ENCODE assay signal across 8 mouse cellular contexts in the genomic region with DNA sequence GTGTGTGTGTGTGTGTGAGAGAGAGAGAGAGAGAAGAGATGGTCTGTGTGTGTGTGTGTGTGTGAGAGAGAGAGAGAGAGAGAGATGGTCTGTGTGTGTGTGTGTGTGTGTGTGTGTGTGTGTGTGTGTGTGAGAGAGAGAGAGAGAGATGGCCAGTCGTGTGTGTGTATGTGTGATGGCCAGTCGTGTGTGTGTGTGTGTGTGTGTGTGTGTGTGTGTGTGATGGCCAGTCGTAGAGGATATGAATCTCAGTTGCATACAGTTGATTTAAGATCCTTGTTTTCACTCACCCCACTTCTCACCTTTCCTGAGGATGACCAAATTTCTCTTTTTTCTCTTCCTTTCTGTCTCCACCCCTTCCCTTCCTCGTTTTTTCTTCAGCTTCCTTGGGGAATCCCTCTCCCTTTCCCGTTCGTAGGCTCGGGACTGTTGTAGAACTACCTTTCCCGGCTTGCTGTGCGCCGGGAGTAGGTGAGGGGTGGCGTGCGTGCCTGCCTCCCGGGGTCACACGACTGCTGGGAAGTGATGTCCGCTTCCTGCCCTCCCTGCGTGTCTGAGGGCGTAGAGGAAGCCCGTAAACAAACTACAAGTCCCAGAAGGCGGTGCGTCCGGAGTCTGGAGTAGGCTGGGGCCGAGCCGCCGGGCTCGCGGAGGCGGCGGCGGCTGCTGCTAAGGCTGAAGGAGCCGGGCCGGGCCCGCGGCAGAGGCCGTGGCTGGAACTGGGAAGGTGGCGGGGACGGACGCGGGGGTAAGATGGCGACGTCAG. TPM values are rescaled to one million over a fixed set of nuclear protein-coding genes. Genes with fewer than 3 reads are reported as not detected.
DNase-seq lines count a peak whose midpoint lies in the region; ATAC-seq lines count a peak whose summit lies in the region.

Gene Crtc2 (plus strand): TSS at position 511 of the 766 bp plus-strand sequence.

- peak within 1 kb of the TSS; percentile 72 for H3K4me2 ChIP-seq in kidney, embryonic 15.5 days

- DNase-seq in B cell, adult 2 months: peak; percentile 89 to 91
- peak; percentile 100 for DNase-seq in brain, adult 2 months (ENCODE audit: low read depth, low spot score)
- peak; percentile 99 for DNase-seq in heart, embryonic 10.5 days (ENCODE audit: low spot score)
- peak; percentile 95 for DNase-seq in liver
- peak; percentile 92 to 94 for DNase-seq in spleen, postnatal 4 days (ENCODE audit: low spot score in 2 of 2)

- peaks cover 21% of the 10 kb centered on the region for H3K4me1 ChIP-seq in heart, embryonic 10.5 days
- peaks cover 32% of the 10 kb centered on the region for H3K4me1 ChIP-seq in kidney, embryonic 15.5 days

- peak within 1 kb of the TSS; percentile 82 for H3K9ac ChIP-seq in kidney, embryonic 15.5 days

- H3K36me3 ChIP-seq in heart, embryonic 10.5 days: peaks cover 57% of the 10 kb centered on the region
- H3K36me3 ChIP-seq in kidney, embryonic 15.5 days: peaks cover 47% of the 10 kb centered on the region

- no peaks in the 10 kb centered on the region for H3K9me3 ChIP-seq in heart, embryonic 10.5 days
- no peaks in the 10 kb centered on the region for H3K9me3 ChIP-seq in kidney, embryonic 15.5 days (replicated peaks)

- WGBS in heart, embryonic 10.5 days: 3% methylated on average over 39 of the region's 40 CpGs
- under 1% methylated on average over 40 of the region's 40 CpGs for WGBS in kidney, embryonic 15.5 days

- peak; percentile 98 for ATAC-seq in erythroblast, adult 5-6 weeks (replicated peaks; ENCODE audit: low FRiP score, poor library complexity, severe bottlenecking)
- peak; percentile 99 for ATAC-seq in kidney, embryonic 15.5 days (replicated peaks; ENCODE audit: low FRiP score)
- ATAC-seq in monocyte, adult 5-6 weeks (replicated peaks; ENCODE audit: insufficient number of reproducible peaks, low FRiP score, low TSS enrichment, poor library complexity, severe bottlenecking): peak; percentile 98

- peak within 1 kb of the TSS; percentile 95 for H3K27ac ChIP-seq in heart, embryonic 10.5 days
- H3K27ac ChIP-seq in kidney, embryonic 15.5 days: peak within 1 kb of the TSS; percentile 90

- H3K27me3 ChIP-seq in heart, embryonic 10.5 days (ENCODE audit: insufficient read depth, poor library complexity, severe bottlenecking): no peaks in the 10 kb centered on the region
- H3K27me3 ChIP-seq in kidney, embryonic 15.5 days: no peaks in the 10 kb centered on the region

- H3K4me3 ChIP-seq in heart, embryonic 10.5 days: peak within 1 kb of the TSS; percentile 88
- peak within 1 kb of the TSS; percentile 78 for H3K4me3 ChIP-seq in kidney, embryonic 15.5 days (replicated peaks)

RNA-seq across cellular contexts. Expression of gene Crtc2, which starts in this region (rescaled TPM):
- total RNA-seq in erythroblast, adult 5-6 weeks (2015; ENCODE audit: low replicate concordance): 14.2 and 17.5 TPM in 2 replicates
- 2.4 and 4.4 TPM in 2 replicates for total RNA-seq in erythroblast, adult 5-6 weeks (2017; ENCODE audit: low replicate concordance)
- 14.4 and 21.6 TPM in 2 replicates for polyA plus RNA-seq in heart, embryonic 10.5 days (2016; fragmentation: Nextera tagmentation; extraction: Ambion mirVana)
- polyA plus RNA-seq in kidney, embryonic 15.5 days (2015; fragmentation: Nextera tagmentation; extraction: Ambion mirVana): 26.1 and 26.7 TPM in 2 replicates
- 19.2 to 40.7 TPM (median 19.9 TPM) in 3 replicates for total RNA-seq in monocyte, adult 5-6 weeks (2017)

Comparison
In these comparisons a context has a peak if more than half of its experiments do, and no peak if none do; other contexts are left out.
1. Peak in every context shown above with its lines: DNase-seq, ATAC-seq, H3K4me3 ChIP-seq and H3K27ac ChIP-seq.